Mouse (Mus musculus) adrenal gland, adult 18-20 months (tissue): Measurements from ENCODE around the gene Hvcn1. TPM values are rescaled to one million over a fixed set of nuclear protein-coding genes. Genes with fewer than 3 reads are reported as not detected.

Experiments used
- DNase-seq, 2 experiments: peaks; one replicate each; pipeline ENCODE4 v3.0.0; 2021 to 2022; ENCODE audit warnings: low spot score in 2 of 2
- total RNA-seq, 2 experiments: library from RNA; stranded (reverse); gene quantifications; 1 replicate in 1 of 2; 2 replicates in 1 of 2; pipeline ENCODE4 v1.2.3; 2021

Hvcn1 gene
- total RNA-seq, 2 experiments from 2014 or later = 1.8 to 8.5 TPM

DNA sequence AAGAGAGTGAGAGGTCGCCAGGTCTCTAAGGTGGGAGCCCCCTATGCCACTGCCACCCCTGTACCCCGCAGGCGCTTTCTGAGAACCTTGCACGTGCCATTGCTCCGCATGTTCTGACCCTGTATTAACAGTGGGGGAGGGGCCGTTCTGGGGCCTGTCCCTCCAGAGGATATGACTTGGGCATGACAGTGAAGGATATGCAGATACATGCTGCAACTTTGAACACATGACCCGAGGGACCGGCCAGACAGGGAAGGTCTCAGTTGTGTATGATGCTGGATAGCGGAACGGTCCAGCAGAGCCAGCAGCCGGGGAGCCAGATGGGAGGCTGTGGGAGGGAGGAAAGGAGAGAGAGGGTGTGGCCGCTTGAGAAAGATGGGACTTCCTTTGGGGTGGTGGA, 27.1 kb downstream of the Hvcn1 start:
- DNase-seq = no peak

DNA sequence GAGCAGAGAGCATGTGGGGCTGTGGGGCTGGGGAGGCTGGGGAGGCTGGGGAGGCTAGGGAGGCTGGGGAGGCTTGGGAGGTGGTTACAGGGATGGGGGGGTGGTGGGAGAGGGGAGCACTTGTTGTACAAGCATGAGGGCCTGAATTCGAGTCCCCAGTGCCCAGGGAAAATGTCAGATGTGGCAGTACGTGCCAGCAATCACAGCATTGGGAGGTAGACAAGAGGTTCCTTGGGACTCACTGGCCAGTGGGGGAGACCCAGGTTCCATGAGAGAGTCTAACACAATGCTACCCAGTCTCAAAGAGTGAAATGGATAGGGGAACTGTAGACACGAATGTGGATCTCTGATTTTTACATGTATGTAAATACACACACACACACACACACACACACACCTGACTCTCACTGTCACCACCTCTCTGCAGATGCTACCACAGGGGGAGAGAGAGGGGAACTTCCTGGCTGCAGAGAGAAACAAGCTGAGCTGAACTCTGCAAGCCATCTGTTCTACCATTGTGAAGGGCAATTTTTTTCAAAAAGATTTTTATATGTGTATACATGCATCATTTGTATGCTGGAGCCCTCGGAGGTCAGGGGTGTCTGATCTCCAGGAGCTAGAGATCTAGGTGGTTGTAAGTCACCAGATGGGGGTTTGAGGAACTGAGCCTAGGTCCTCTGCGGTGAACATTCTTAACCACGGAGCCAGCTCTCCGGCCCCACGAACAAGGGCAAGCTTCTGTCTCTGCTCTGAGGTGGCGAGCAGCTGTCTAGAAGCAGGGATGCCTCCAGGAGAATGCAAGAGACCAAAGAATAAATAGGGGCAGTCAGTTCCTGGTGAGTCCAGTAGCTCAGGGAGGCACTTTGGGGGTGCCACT, 28.0 kb downstream of the Hvcn1 start:
- DNase-seq = no peak

DNA sequence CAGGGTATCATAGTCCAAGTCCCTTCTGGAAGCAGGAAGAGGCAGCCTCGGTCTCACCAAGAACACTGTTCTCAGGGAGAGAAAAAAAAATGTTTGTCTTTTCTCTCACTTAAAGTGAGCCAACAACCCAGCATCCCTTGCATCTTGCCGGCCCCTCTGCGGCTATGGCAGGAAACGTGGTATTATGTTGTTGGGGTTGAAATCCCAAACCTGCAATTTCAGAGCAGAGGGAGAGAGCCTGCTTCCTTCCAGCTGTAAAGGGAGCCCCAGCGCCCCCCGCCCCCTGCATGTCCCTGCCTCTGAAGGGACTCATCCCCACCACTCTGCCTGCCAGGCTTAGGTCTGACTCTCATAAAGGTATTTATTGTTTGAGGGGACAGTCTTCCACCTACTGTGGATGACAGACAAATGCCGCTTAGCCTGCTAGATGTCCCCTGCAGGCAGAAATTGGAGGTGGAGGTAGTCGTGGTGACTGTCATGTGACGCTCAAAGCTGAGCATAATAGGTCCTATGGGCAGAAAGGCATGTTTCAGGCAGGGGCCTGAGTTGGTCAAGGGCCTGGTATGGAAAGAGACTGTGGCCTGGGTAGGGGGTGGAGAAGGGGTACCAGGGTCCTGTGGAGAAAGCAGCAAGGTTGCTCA, 28.7 kb downstream of the Hvcn1 start:
- no peak for DNase-seq

- no peak for DNase-seq
Observed at GRCm38 (mm10) chr5:122237200-122237599, 30.6 kb downstream of the Hvcn1 start.

- no peak for DNase-seq
Observed at GRCm38 (mm10) chr5:122239618-122240017, 33.0 kb downstream of the Hvcn1 start.

DNA sequence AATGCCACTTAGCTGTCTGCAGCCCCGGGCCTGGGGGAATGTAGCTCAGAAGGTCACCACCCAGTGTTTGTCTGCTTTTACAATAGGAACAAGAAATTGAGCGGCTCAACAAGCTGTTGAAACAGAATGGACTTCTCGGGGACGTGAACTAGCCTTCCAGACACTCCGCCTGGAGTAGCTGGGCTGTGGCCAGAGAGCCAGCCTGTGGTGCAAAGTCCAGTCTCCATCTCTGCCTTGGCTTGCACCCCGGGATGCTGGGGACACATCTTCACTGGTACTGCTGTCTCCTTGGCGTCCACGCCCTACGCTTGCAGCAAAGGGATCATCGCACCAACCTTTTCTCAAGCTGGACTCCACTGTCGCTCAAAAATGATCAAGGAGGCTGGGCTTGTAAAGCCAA, 33.9 kb downstream of the Hvcn1 start:
- no peak for DNase-seq

DNA sequence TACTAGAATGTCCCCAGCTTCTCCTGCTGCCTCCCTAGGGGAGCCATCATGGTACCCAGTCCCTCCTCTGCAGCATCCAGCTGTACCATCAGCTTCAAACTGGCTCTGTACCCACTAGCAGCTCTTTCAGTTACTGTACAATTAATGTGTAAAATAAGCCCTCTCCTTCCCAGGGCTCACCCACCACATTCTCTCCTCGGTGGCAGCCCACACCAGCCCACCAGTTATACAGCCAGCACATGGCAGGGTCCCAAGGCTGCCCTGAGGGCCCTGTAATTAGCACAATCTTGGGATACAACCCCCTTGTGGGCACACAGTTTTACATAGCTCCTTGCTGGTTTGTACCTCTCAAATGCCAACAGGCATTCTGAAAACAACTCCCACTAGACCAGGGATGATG, 34.4 kb downstream of the Hvcn1 start:
- DNase-seq = no peak

DNA sequence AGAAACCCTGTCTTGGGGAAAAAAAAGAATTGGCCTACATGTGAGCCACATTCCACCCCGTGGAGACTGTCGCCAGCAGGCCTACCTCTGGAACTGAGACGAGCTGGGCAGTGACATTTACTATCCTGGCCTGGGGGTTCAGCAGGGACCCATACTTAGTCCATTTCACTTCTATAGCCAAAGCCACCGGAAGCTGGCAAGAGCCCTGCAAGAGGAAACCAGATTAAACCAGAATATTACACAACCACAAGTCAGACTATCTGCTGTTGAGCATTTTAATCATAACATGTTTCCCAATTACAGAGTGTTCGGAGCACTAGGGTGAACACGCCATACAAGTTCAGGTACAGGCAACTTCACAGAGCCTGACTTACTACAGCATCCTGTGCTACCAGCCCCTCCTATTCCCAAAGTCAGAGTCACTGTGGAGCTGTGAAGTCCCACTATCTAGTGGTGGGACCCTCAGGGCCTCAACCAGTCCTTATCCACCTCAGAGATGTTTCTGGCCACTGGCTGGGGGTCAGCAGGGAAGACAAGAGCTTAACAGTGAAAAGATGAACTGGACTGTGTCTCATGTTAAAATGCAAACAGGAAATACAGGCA, 36.0 kb downstream of the Hvcn1 start:
- no peak for DNase-seq

GRCm38 (mm10) chr5:122243781-122244523, 37.3 kb downstream of the Hvcn1 start:
- no peak for DNase-seq

- DNase-seq = no peak
Observed at GRCm38 (mm10) chr5:122245186-122245585, 38.6 kb downstream of the Hvcn1 start.

- no peak for DNase-seq
Observed at GRCm38 (mm10) chr5:122246547-122247167, 40.1 kb downstream of the Hvcn1 start.

- no peak for DNase-seq
Observed at GRCm38 (mm10) chr5:122247529-122247928, 40.9 kb downstream of the Hvcn1 start.

DNA sequence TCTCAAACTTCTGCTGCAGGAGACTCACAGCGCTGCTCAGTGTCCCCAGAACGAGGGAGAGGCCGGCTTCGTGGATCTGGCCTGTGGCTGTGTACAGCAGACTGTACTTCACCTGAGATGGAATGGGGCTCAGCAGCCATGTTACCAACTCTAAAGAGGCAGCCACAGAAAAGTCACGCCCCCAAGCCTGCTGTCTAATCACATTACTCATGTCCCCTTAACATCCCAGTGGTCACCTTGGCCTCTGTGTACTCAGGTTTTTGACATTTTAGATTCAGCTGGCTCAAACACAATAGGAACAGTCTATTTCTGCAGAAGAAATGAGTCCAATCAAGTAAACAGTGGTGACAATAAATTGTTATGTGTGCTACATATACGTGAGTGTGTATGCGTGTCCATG, 41.3 kb downstream of the Hvcn1 start:
- no peak for DNase-seq

- DNase-seq = no peak
Observed at GRCm38 (mm10) chr5:122249281-122249680, 42.7 kb downstream of the Hvcn1 start.

GRCm38 (mm10) chr5:122251895-122252606, 45.4 kb downstream of the Hvcn1 start:
- no peak for DNase-seq

DNA sequence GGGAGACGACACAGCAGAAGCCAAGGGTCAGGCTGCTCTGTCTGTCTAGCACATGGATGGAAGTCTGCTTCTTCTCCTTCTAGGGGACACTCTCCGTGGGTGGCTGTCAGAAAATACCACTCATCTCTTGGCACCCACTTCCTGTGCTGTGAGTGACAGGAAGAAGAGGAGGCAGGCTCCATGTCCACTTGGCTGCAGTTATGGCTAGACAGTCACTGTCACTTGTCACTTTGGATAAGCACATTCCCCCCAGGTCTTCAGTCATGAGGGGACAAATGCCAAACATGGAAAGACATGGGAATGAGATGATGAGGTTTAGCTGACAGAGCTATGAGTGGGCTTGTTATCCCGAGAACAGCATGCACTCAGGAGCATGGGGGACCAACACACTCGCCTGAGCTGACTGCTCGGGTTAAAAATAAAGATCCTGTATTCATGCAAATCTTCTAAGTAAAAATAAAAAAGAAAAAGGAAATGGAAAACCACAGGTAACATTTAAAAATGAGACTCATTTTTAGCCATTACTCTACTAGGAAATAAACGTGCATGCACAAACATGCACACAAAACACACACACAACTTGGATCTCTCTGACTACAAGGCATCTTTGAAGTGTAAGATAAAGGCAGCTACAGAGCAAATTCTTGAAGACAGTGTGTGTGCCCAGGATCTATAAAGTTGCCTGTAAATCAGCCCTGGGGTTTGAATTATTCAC, 51.6 kb downstream of the Hvcn1 start:
- no peak for DNase-seq

GRCm38 (mm10) chr5:122262104-122262503, 55.5 kb downstream of the Hvcn1 start:
- DNase-seq = no peak

GRCm38 (mm10) chr5:122263933-122264905, 57.6 kb downstream of the Hvcn1 start, which contains the start of gene Tctn1:
Gene Tctn1, minus strand, starts transcription at chr5:122264460.
- peak; percentile 77 to 80 for DNase-seq
